Mouse (Mus musculus): Measurements from ENCODE around the gene Izumo4. TPM values are rescaled to one million over a fixed set of nuclear protein-coding genes. Genes with fewer than 3 reads are reported as not detected.

The Izumo4 gene
- total and polyA plus RNA-seq, 3 experiments: 2.7 to 9.6 (median 5.9) TPM

DNA sequence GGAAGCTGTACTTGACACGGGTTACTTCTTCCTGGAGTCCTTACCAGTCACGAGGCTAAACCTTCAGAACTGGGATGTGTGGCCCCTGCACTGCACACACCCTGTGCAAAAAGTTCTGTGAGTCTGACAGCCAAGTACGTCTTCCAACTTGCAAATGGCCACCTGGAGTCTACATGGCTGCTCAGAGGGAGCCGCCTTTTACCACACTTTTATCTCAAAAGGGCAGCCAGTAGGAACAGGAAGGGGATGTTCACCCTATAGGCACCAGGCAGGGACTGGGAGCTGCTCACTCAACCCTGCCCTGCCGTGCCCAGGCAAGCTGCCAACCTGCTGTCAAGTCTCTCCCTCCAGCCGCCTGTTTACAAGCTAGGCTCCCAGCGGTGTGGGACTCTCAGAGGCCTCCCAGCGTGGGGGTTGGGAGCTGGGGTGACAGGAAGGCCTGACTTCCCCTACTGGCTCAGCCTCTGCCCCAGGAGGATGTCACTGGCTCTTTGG, 24.0 kb upstream of the Izumo4 start, which contains the start of gene Mknk2:
Mknk2 (minus strand) TSS at position 171 of the 495 bp plus-strand sequence.
- H3K27ac ChIP-seq (ENCODE audit: insufficient read depth, low read depth): peak within 1 kb of the TSS; percentile 98
- peak within 1 kb of the TSS; percentile 77 for H3K4me2 ChIP-seq (ENCODE audit: insufficient read depth, low read depth, poor library complexity, severe bottlenecking)
- peaks cover 2 to 21% of the 10 kb centered on the region in 2 experiments for H3K36me3 ChIP-seq (replicated peaks in 1 of 2; ENCODE audit: control insufficient read depth in 1 of 2, insufficient read depth in 1 of 2, low read length in 1 of 2)
- DNase-seq (ENCODE audit: extremely low read depth): peak; percentile 80
- dilution Hi-C loops (cut with MboI; ENCODE audit: extremely low pct_ligation_motif_present, extremely low pct_unique_long_range_greater_than_20kb, low sequenced_read_pairs) (no loop called here), in situ Hi-C loops (cut with MboI; ENCODE audit: low pct_ligation_motif_present, low pct_unique_long_range_greater_than_20kb, low sequenced_read_pairs) (loop anchor here (25.0 kb wide), 1 partner anchor 241 kb away; the partner anchor contains the start of gene Tcf3)
- peak within 1 kb of the TSS; percentile 93 for H3K9ac ChIP-seq (ENCODE audit: insufficient read depth, low read depth)
- no peaks in the 10 kb centered on the region for H3K27me3 ChIP-seq (replicated peaks)
- H3K79me2 ChIP-seq (replicated peaks; ENCODE audit: control insufficient read depth, extremely low read depth, insufficient read depth, poor library complexity, severe bottlenecking): peaks cover 30% of the 10 kb centered on the region
- peaks cover 29 to 71% of the 10 kb centered on the region in 2 experiments for H3K4me1 ChIP-seq (ENCODE audit: control insufficient read depth in 1 of 2, insufficient read depth in 2 of 2)
- TF ChIP-seq CTCF (conservative IDR thresholded peaks at IDR 0.05 in 1 of 2, IDR thresholded peaks at IDR 0.05 in 1 of 2; ENCODE audit: low read depth in 2 of 2, low read length in 2 of 2): no peak
- no peak for TF ChIP-seq KAT2A (IDR thresholded peaks at IDR 0.05; ENCODE audit: insufficient replicate concordance, low read length)
- no peak for TF ChIP-seq POLR2AphosphoS2 (IDR thresholded peaks at IDR 0.05; ENCODE audit: low read depth, low read length)
- TF ChIP-seq UBTF (IDR thresholded peaks at IDR 0.05; ENCODE audit: low read depth, low read length): peak; percentile 63; the same call in 1 of the 2 replicates
- TF ChIP-seq SMC3 (IDR thresholded peaks at IDR 0.05; ENCODE audit: low read depth, low read length): no peak; the same call in 1 of the 2 replicates
- peak; percentile 44; the same call in 1 of the 2 replicates for TF ChIP-seq ELF1 (IDR thresholded peaks at IDR 0.05; ENCODE audit: low read depth, low read length)
- no peak for TF ChIP-seq RCOR1 (conservative IDR thresholded peaks at IDR 0.05; ENCODE audit: low read depth, low read length)
- peak; percentile 68 for TF ChIP-seq MXI1 (IDR thresholded peaks at IDR 0.05; ENCODE audit: low read depth, low read length)
- TF ChIP-seq MAFK (IDR thresholded peaks at IDR 0.05; ENCODE audit: insufficient replicate concordance, low read length): no peak
- TF ChIP-seq BHLHE40 (IDR thresholded peaks at IDR 0.05; ENCODE audit: low read depth, low read length): peak; percentile 69
- TF ChIP-seq ETS1 (conservative IDR thresholded peaks at IDR 0.05; ENCODE audit: low read depth, low read length): peak; percentile 71
- TF ChIP-seq JUND (conservative IDR thresholded peaks at IDR 0.05; ENCODE audit: low read depth, low read length): no peak
- TF ChIP-seq IRF4 (IDR thresholded peaks at IDR 0.05; ENCODE audit: low read depth, low read length): no peak; the same call in none of the 2 replicates
- TF ChIP-seq MAX (IDR thresholded peaks at IDR 0.05; ENCODE audit: low read length): peak; percentile 59; the same call in 1 of the 2 replicates
- TF ChIP-seq ZMIZ1 (IDR thresholded peaks at IDR 0.05; ENCODE audit: low read depth, low read length): peak; percentile 46; the same call in 1 of the 2 replicates
- 0 out of 2 replicates have a peak, but pooled peaks have one; percentile 45 for TF ChIP-seq MYC (IDR thresholded peaks at IDR 0.05; ENCODE audit: low read depth, low read length)
- no peak for TF ChIP-seq USF1 (IDR thresholded peaks at IDR 0.05; ENCODE audit: low read depth, low read length)
- TF ChIP-seq USF2 (conservative IDR thresholded peaks at IDR 0.05; ENCODE audit: low read depth, low read length): no peak
- peak; percentile 48; the same call in 1 of the 2 replicates for TF ChIP-seq NRF1 (IDR thresholded peaks at IDR 0.05; ENCODE audit: low read depth, low read length)
- no peak; the same call in 1 of the 2 replicates for TF ChIP-seq RAD21 (IDR thresholded peaks at IDR 0.05; ENCODE audit: low read depth, low read length)
- TF ChIP-seq EP300 (IDR thresholded peaks at IDR 0.05; ENCODE audit: low read length): peak; percentile 34; the same call in 1 of the 2 replicates
- TF ChIP-seq MEF2A (IDR thresholded peaks at IDR 0.05; ENCODE audit: borderline replicate concordance, low read depth, low read length): peak; percentile 59; the same call in 1 of the 2 replicates
- no peak for TF ChIP-seq E2F4 (IDR thresholded peaks at IDR 0.05; ENCODE audit: insufficient replicate concordance, low read depth, low read length)
- peak; percentile 48 for TF ChIP-seq HCFC1 (IDR thresholded peaks at IDR 0.05; ENCODE audit: low read depth, low read length)
- TF ChIP-seq ZC3H11A (IDR thresholded peaks at IDR 0.05; ENCODE audit: low read depth, low read length): no peak
- TF ChIP-seq POLR2A (IDR thresholded peaks at IDR 0.05; ENCODE audit: low read depth, low read length): peak; percentile 63
- TF ChIP-seq CHD2 (IDR thresholded peaks at IDR 0.05; ENCODE audit: low read length): peak; percentile 90
- no peak for TF ChIP-seq NELFE (IDR thresholded peaks at IDR 0.05; ENCODE audit: low read depth, low read length)
- TF ChIP-seq TCF12 (IDR thresholded peaks at IDR 0.05; ENCODE audit: low read depth, low read length): peak; percentile 73; the same call in 1 of the 2 replicates
- no peak for TF ChIP-seq ZKSCAN1 (IDR thresholded peaks at IDR 0.05; ENCODE audit: borderline replicate concordance, low read depth, low read length)
- no peak for TF ChIP-seq JUN (IDR thresholded peaks at IDR 0.05; ENCODE audit: insufficient read depth, low read depth, low read length)
- no peak for TF ChIP-seq CHD1 (IDR thresholded peaks at IDR 0.05; ENCODE audit: low read depth, low read length)
- peak; percentile 76; the same call in 1 of the 2 replicates for TF ChIP-seq SIN3A (IDR thresholded peaks at IDR 0.05; ENCODE audit: low read length)
- TF ChIP-seq ZNF384 (IDR thresholded peaks at IDR 0.05; ENCODE audit: low read depth, low read length): no peak
- no peak for TF ChIP-seq PAX5 (IDR thresholded peaks at IDR 0.05; ENCODE audit: low read length)
- TF ChIP-seq MAZ (IDR thresholded peaks at IDR 0.05; ENCODE audit: low read depth, low read length): 0 out of 2 replicates have a peak, but pooled peaks have one; percentile 81
- no peak for TF ChIP-seq GABPA (IDR thresholded peaks at IDR 0.05; ENCODE audit: insufficient replicate concordance, low read depth, low read length)
- peak; percentile 11; the same call in 1 of the 2 replicates for TF ChIP-seq TBP (conservative IDR thresholded peaks at IDR 0.05; ENCODE audit: low read depth, low read length)
- peak within 1 kb of the TSS; percentile 72 to 95 (median 75) for H3K4me3 ChIP-seq (replicated peaks in 1 of 3; ENCODE audit: low read depth in 2 of 3, low read length in 2 of 3, poor library complexity in 1 of 3)
- no peaks in the 10 kb centered on the region for H3K9me3 ChIP-seq (replicated peaks; ENCODE audit: low read length)

All from CH12.LX (cell line).